Mouse (Mus musculus): ENCODE data around the gene Etnk2. TPM values are rescaled to one million over a fixed set of nuclear protein-coding genes. Genes with fewer than 3 reads are reported as not detected.

The Etnk2 gene
- total RNA-seq, 2 experiments from 2014 or later = 8.1 to 12.1 TPM

DNA sequence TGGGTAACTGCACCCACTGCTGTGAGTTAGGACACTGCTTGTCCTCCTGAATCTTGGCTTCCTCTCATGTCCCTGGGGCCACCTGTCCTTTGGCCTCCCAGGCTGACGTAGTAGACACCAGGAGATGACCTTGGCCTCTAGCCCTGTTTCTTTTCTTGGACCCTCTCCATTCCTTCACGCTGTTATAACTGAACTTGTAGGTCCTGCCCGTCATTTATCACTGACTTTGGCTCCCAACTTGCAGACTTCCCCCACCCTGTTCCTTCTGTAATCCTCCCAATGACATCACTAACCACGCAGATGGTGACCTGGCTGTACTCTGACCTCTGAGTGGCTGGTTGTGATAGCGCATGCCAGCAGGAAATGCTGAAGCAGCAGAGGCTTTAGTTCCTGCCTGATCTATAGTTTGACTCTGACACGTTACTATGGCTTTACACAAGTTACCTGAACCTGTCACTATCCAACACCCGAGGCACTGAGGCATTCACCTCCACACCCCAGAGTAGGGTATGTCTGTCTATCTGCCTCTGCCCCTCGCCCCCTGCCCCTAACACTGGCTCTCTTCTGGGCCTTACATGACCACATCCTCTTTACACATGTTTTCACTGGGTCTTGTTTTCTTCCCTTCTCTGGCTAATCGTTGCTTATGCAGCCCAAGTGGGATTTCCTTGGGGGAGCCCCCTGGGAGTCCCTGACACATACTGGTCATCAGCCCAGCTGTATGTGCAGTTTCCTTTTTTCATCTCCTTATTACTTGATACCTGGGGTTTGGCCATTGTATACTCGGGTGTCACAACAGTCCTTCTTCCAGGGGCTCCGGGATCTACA, 15.5 kb upstream of the Etnk2 start:
- no peak for DNase-seq (ENCODE audit: low spot score in 2 of 2)

DNA sequence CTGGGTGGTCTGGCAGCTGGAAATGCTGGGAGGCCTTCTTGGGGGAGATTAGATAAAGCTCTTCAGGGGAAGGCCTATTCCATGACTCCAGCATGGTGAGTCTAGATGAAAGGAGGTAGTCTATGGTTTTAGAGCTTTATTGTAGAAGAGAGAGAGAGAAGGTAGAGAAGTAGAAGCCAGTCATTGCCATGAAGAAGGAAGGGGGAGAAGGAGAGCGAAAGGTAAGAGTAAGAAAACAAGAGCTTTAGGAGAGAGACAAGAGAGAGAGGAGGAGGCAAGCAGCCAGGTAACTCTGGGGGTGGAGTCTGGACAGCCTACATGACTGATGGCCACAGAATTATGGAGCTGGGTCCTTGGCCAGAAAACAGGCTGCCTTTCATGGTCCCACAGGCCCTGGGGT, 13.2 kb upstream of the Etnk2 start, which contains the start of gene Ren1:
Ren1 (plus strand) TSS at position 301 of the 400 bp plus-strand sequence.
- DNase-seq (ENCODE audit: low spot score in 2 of 2) = no peak

DNA sequence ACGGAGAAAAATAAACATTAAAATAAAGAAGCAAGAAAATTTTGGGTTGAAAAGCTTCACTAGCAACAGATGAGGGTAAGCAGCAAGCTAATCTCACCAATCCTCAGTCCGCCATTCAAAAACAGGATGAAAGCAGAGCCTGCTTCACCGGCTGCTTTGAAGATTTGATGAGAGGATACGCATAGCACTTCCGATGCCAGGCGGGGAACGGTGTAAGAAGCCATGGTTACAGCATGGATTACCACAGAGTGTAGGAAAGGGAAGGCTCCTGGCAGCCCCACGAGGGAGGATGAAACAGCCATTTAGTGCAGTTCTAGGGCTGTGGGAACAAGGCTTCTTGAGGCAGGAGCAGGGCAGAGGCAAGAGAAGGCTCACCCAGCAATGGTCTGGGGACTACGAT, 11.6 kb upstream of the Etnk2 start:
- no peak for DNase-seq (ENCODE audit: low spot score in 2 of 2)

DNA sequence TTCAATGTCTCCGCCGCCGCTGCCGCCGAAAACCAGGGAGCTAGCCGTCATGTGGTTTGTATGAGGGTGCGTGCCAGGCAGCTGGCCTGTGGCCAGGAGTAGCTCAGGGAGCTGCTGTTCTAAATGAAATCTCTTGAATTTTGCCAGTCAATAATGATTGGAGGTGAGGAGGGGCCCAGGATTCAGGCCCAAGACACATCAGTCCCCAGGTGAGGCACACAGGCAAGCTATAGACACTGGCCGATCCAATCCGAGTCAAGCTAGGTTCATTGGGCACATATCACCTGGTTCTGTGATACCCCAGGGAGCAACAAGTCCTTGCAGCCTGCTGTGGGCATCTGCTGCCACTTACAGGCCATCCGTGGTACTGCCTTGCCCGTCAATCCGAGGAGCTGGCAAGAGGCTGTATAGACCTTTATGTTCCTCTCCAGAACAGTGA, 10.0 kb upstream of the Etnk2 start:
- peak; percentile 59 to 61 for DNase-seq (ENCODE audit: low spot score in 2 of 2)

DNA sequence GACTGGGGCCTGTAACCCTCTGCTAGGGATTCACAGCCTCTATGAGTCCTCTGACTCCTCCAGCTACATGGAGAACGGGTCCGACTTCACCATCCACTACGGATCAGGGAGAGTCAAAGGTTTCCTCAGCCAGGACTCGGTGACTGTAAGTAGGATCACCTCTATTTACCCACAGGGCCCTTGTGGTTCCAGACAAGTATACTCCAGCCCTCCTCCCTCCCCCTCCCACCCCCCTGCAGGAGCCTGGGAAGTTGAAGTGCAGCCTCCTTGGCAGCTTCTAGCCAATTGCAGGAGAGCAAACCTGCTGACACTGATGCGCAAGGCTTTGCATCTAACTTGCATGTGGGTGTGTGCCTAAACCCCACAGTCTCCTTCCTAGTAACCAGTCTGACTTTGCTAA, 7.9 kb upstream of the Etnk2 start:
- no peak for DNase-seq (ENCODE audit: low spot score in 2 of 2)

DNA sequence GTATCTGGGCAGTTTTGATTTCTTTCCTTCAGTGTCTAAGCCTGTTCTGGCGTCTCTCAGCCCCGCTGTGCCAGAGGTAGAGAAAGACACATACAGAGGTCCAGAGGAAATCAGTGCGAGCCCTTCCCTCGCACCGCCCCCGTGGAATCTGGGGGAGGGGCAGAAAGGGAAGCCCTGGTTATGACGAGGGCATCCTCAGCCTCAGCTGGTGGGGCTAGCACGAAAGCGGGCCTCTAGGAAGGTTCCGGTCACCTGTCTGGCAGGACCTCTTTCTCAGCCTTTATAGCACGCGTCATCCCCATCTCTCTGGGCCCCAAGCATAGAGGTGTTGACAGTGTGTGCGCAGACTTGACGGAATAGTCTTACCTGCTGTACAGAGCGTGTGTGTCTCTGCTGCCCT, 7.5 kb upstream of the Etnk2 start:
- DNase-seq (ENCODE audit: low spot score in 2 of 2) = no peak

DNA sequence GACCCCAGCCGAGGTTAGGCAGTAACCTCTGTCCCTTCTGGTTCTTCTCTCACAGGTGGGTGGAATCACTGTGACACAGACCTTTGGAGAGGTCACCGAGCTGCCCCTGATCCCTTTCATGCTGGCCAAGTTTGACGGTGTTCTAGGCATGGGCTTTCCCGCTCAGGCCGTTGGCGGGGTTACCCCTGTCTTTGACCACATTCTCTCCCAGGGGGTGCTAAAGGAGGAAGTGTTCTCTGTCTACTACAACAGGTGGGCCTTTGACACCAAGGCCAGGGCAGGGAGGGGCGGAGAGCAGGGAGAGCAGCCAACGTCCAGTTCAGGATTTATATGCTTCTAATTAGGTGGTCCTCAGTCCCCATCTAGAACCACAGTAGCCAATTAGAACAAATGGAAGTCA, 7.0 kb upstream of the Etnk2 start:
- DNase-seq (ENCODE audit: low spot score in 2 of 2) = no peak

DNA sequence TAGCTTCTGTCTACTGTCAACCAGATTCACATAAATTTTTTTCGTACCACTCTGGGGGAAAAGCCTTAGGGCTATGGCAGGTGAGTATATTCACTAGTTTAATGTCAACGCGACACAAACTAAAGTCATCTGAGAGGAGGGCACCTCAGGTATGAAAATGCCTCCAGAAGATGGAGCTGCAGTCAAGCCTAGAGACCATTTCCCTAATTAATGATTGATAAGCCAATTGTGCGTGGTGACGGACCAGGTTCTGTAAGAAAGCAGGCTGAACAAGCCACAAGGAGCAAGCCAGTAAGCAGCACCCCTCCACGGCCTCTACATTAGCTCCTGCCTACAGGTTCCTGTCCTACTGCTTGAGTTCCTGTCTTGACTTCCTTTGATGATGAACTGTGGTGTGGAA, 2.4 kb upstream of the Etnk2 start:
- DNase-seq (ENCODE audit: low spot score in 2 of 2) = no peak

DNA sequence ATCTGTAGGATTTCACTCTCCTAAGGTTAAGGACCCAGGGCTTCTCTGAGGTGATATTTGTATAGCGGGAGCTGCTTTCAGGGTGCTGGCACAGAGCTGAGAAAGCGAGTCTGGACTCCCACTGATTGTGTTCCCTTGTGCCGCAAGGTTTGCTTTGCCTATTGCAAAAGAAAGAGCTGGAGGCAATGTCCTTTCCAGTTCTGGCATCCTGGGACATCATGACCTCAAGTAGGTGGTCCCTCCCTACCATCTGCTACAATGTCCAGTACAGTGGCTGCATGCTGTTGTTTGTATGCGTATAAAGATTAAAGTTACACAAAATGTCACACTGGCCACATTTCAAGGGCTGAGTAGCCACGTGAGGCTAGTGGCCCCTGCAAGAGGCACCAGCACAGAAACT, 1.3 kb upstream of the Etnk2 start:
- no peak for DNase-seq (ENCODE audit: low spot score in 2 of 2)

DNA sequence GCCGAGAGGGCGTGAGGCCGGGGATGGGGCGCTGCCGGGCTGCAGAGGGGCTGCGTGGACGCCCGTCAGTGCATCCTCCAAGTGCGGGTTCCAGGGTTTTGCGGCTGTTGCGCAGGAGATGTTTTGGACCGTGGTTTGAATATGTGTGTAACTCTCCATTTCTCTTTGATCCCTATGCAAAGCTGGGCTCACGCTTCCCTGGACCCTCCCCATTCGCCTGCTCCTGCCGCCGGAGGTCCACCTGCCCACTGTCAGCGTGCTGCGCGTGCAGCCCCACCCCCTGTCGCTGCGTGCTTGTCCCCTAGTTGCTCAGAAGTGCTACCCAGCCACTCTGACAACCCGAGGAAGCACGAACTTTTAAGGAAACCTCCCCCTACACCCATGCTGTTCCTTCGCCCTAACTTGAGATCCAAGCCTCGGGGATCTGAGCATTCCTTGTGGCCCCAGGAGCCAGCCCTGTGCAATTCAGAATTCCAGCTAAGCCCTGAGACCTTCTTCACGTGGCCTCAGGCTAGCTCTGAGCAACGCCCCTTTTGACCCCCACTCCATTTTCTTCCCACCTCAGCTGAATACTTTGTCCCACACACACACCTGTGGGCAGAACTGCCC, 754 bp downstream of the Etnk2 start:
- DNase-seq (ENCODE audit: low spot score in 2 of 2) = no peak

DNA sequence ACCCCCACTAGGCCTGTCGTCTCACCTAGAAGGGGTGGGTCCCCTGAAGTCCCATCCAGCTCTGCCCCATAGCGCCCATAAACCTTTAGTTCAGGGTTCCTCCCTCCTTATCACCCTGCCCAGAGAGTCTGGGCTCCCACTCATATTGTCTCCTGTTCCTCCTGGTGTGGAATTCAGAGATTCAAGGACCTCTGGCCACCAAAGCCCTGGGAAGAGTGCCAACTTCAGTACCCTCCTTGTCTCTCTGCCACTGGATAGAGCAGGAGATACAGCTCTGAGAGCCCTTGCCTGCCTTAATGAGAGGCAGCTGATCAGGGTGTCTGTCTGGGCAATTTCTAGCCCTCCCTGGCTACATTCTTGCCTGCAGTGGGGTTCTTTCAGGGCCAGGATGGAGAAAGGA, 1.5 kb downstream of the Etnk2 start:
- no peak for DNase-seq (ENCODE audit: low spot score in 2 of 2)

DNA sequence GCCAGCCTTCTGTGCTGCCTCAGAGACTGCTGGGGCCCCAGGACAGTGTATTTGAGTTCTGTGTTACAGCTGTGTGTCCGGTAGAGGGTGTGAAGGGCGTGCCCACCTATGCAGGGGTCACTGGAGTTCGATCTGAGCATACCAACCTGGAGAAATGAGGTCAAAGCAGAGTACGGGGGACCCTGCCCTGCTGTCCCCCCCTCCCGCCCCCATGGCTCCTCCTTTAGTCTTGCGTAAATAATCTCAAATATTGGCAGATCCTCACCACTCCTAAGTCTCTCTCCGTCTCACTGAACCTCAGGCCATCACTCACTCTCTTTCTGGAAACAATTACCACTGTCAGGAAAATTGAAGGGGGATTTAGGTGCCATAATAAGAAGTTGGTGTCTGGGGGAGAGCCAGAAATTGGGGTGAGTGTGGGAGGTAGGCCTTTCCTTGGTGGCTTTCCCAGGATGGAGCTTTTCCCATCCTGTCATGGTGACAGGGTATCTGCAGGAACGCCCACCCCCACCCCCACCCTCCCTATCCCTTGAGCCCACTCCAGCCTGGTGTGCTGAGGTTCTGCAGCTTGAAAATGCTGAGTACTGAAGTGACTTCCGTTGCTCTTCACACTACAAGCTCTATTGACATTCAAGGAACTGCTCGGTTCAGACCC, 3.7 kb downstream of the Etnk2 start:
- DNase-seq (ENCODE audit: low spot score in 2 of 2) = no peak

DNA sequence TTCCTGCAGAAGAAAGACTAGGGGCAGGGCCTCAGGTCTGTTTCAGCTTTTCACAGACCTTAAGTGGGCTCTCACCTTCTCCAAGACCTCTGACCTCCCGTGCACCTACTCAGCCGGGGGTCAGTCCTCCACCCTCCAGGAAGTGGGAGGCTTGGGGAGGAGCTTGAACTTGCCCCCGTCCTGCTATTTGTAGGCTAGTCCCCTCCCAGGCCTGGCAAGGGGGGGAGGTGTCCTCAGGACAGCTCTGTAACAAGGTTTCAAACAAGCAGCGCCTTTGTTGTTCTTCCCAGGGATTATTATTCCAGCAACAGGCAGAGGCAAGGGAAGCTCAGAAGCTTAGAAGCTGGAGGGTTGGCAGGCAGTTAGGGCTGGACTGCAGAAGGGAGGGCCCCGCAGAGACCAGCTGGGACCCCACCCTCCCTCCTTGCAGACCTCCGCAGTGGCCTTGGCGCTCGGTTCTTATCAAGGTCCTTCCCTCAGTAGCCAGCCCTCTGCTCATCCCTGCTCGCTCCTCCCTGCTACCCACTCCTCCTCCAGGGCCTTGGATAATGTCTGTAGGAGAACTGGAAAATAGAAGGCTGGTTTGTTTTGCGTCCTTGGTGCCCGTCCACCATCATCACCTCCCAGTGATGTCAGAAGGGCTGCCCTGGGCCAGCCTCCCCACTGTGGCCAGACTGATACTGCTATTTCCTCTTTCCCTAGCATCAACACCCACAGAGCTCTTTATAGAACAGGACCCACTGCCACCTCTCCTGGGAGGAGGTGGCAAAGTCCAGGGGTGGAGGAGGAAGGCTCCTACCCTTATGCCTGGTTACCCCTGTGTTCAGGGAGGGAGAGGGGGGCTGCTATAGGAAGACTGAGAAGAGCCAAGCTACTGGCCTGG, 4.5 kb downstream of the Etnk2 start:
- DNase-seq (ENCODE audit: low spot score in 2 of 2) = no peak

DNA sequence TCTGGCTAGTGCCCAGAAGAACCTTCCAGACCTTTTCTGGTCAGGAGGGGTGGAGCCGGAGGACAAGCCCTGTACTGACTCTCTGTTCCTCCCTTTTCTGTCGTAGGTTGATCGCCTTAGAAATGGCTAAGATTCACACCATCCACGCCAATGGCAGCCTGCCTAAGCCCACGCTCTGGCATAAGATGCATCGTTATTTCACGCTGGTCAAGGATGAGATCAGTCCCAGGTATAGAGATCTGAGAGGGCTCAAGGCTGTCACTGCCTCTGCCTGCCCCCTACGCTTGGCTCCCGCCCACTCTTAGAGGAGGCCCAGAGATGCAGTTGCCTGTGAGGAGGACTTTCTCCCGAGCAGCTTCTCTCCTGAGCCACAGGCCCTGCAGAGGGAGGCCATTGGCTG, 5.3 kb downstream of the Etnk2 start:
- no peak for DNase-seq (ENCODE audit: low spot score in 2 of 2)

DNA sequence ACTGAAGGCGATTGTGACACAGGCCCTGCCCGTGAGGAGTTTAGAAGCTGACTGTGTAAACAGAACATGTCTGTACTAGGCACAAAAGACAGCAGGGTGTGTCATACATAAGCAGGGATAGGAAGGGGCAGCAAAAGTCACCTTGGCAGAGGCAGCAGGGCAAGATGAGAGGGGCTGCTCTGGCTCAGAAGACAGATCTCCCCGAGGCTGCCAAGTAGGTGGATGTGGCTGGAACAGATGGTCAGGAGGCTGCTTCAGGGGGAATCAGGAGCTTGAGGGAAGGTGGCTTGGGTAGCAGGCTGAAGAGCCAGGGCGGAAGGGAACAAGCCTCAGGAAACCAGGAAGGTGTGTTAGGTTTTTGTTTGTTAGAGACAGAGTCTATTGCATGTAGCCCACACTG, 7.0 kb downstream of the Etnk2 start:
- no peak for DNase-seq (ENCODE audit: low spot score in 2 of 2)

DNA sequence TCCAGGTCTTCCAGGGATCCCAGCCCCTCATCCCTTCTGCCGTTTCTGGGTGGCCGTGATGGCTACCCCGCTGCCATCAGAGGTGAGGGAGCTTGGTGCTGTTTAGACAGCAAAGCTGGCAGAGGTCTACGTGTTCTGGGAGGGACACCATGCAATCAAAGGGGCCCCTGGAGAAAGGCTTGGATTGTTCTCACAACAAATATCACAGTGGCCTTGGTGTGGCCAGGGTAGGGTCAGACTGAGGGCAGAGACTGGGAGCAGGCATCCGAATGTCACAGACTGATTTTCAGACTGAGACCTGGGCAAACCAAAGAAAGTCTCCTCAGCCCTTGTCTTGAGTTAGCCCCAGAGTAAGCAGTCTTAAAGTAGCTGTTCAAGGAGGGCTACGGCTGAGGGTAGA, 8.1 kb downstream of the Etnk2 start:
- DNase-seq (ENCODE audit: low spot score in 2 of 2) = no peak

DNA sequence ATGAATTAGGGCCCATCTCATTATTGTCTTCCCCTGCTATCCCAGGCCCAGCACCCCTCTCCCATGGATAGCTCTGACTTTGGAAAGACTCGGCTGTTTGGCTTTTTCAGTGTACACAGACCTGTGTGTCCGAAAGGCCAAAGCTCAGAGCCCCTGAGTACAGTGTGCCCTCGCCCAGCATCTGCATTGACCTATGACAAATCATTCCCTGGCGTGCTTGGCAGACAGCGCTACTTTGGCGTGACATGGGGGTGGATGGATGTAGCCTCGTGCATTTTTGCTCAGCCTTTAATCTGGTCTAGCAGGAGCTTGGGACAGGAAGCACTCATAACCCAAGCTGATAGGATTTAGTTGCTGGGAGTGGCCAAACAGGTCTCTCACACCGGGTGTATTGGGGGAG, 8.7 kb downstream of the Etnk2 start:
- DNase-seq (ENCODE audit: low spot score in 2 of 2) = no peak

DNA sequence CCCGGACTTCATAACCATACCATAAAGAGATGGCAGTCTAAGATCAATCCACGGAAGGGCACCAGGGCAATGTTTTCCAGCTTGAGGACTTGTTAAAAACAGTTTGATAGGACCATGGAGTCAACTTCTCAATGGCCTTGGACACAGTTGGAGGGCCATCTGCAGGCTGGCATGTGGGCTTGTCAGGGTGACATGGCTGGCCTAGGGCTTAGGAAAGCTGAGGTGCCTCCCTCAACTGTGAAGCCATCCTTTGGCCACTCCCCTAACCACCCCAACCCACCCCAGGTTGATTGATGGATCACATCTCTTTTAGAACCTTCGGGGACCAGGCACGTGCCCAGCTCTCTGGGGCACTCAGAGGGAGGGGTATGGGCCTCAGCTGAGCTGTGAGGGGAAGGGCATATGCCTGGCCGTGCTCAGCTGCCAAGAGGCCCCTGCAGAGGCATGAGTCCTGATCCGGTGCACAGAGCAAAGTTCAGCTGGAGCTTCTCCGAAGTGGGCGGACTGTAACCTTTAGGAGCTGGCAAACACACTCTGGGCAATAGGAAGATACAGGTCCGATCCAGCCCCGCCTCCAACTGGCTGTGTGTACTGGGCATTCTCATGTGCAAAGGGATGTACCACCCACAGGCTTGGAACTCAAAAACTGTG, 12.4 kb downstream of the Etnk2 start:
- DNase-seq (ENCODE audit: low spot score in 2 of 2) = no peak

DNA sequence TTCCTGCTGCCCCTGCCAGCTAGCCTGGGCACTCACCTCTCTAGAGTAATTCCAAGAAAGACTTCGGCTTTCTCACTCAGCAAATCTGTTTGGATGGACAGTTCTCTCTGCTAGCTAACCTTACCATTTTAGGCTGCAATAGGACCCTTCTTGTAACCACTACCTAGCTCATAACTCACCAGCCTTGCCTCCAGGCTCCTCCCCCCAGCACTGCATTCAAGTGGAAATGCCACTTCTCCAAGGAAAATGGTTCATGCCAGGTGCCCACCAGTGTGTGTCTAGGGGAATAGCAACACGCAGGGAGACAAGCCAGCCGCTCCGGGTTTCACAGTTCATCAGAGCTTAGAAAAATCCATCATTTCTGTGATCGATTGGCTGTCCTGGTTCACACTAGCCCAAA, 14.2 kb downstream of the Etnk2 start:
- DNase-seq (ENCODE audit: low spot score in 2 of 2) = no peak

DNA sequence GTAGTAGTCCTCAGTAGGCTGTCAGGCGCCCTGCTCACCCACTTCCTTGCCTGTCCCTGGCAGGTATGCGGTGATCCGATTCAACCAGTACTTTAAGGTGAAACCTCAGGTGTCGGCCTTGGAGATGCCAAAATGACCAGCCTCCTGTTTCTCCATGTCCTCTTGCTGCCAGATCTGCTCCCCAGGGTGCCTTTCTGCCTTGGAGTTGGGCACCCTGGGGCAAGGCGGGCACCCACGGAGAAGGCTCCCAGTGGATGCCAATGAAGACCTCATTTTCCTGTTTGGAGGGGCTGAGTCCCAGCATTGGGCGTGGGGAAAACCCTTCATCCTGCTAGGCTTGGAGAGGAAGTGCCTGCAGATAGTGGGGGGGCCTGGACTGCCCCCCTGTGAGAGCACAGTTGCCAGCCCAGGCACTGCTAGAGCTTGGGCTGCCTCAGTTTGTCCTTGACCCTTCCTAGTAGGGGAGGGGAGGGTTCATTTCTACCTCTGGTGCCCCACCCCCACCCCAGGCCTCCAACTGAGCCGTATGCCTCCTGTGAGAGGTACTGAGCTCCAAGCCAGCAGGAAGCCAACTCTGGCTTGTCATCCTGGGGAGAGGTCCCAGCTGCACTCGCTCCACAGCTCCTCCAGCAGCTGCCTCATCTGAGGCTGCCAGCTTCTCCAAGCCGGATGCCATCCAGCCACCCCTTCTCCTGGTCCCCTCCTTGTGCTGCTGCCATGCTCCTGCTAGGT, 16.0 kb downstream of the Etnk2 start:
- DNase-seq (ENCODE audit: low spot score in 2 of 2) = no peak

Data from adrenal gland, postnatal 4 days (tissue).